Mouse (Mus musculus) brain, embryonic 14.5 days (tissue): ENCODE data around the gene Slc1a7.

Source experiments
- CTCF ChIP-seq: fragments of 200-500 bp; IDR thresholded peaks from 2 replicates; pipeline ENCODE4 v1.5.1; 2012; ENCODE audit warnings: inconsistent platforms, mild to moderate bottlenecking, moderate library complexity, borderline replicate concordance; ENCODE audit not compliant: insufficient read depth, insufficient read length; ENCODE audit errors: extremely low read depth
- POLR2A ChIP-seq: fragments of 200-500 bp; IDR thresholded peaks from 2 replicates; pipeline ENCODE4 v1.6.1; 2012; ENCODE audit warnings: mild to moderate bottlenecking, inconsistent platforms, borderline replicate concordance; ENCODE audit not compliant: poor library complexity, insufficient read depth, insufficient read length, severe bottlenecking; ENCODE audit errors: extremely low read depth

DNA sequence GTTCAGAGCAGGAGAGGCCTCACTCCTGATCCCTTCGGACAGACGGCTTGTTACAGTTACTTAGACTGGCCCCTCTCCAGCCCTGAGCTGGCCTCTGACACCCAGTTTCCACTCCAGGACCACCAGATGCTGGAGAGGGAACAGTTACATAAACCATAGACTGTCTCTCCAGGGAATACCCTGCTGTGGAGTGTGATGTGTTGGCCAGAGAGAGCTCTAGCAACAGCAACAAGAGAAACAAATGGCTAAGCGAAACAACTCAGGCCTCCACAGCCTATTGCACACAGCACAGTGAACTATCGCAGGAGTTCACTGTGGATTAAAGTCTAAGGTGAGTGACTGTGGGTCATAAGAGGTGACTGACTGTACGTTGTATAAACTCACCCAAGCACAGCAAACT is 56.5 kb downstream of the Slc1a7 start:
- TF ChIP-seq POLR2A = no peak
- no peak for TF ChIP-seq CTCF
